Mouse (Mus musculus): ENCODE measurements around the gene Defb28. TPM values are rescaled to one million over a fixed set of nuclear protein-coding genes. Genes with fewer than 3 reads are reported as not detected.

The Defb28 gene
- polyA plus RNA-seq, 1 experiment = not detected

GRCm38 (mm10) chr2:152548124-152548523 lies 30.1 kb downstream of the Defb28 start:
- 94% methylated on average over 5 of the region's 5 CpGs for WGBS

GRCm38 (mm10) chr2:152553774-152554423 lies 35.8 kb downstream of the Defb28 start:
- DNase-seq = peak; percentile 26
- Histone ChIP-seq H3K4me3 (ENCODE audit: control insufficient read depth, insufficient read depth, low read length) (no peak overlapping the region), H3K4me1 (replicated peaks; ENCODE audit: control insufficient read depth, insufficient read depth, low read length) (no peaks in the 10 kb centered on the region), H3K27ac (ENCODE audit: control insufficient read depth, insufficient read depth, low read length) (no peak overlapping the region), H3K27me3 (ENCODE audit: control insufficient read depth, insufficient read depth, low read length) (no peaks in the 10 kb centered on the region), H3K36me3 (ENCODE audit: control insufficient read depth, insufficient read depth, low read length) (no peaks in the 10 kb centered on the region)
- TF ChIP-seq CTCF (IDR thresholded peaks at IDR 0.05; ENCODE audit: borderline replicate concordance, control insufficient read depth, extremely low read depth, insufficient read depth, low read length, poor library complexity) = peak; percentile 72; the same call in 1 of the 2 replicates
- no peak for TF ChIP-seq POLR2A (IDR thresholded peaks at IDR 0.05; ENCODE audit: control insufficient read depth, extremely low read depth, insufficient read depth, low read length, poor library complexity)
- 24% methylated on average over 16 of the region's 16 CpGs for WGBS

More at GRCm38 (mm10) chr2:152548124-152548523, 30.1 kb downstream of the Defb28 start:
- Histone ChIP-seq H3K4me3 (ENCODE audit: control insufficient read depth, insufficient read depth, low read length) (no peak overlapping the region), H3K36me3 (ENCODE audit: control insufficient read depth, insufficient read depth, low read length) (no peaks in the 10 kb centered on the region), H3K27me3 (ENCODE audit: control insufficient read depth, insufficient read depth, low read length) (no peaks in the 10 kb centered on the region), H3K4me1 (replicated peaks; ENCODE audit: control insufficient read depth, insufficient read depth, low read length) (no peaks in the 10 kb centered on the region), H3K27ac (ENCODE audit: control insufficient read depth, insufficient read depth, low read length) (no peak overlapping the region)
- no peak for TF ChIP-seq CTCF (IDR thresholded peaks at IDR 0.05; ENCODE audit: borderline replicate concordance, control insufficient read depth, extremely low read depth, insufficient read depth, low read length, poor library complexity)
- no peak for TF ChIP-seq POLR2A (IDR thresholded peaks at IDR 0.05; ENCODE audit: control insufficient read depth, extremely low read depth, insufficient read depth, low read length, poor library complexity)
- DNase-seq = no peak

- H3K4me1 ChIP-seq (replicated peaks; ENCODE audit: control insufficient read depth, insufficient read depth, low read length) = no peaks in the 10 kb centered on the region
- no peaks in the 10 kb centered on the region for H3K27me3 ChIP-seq (ENCODE audit: control insufficient read depth, insufficient read depth, low read length)
- no peak overlapping the region for H3K4me3 ChIP-seq (ENCODE audit: control insufficient read depth, insufficient read depth, low read length)
- DNase-seq = no peak
- no peaks in the 10 kb centered on the region for H3K36me3 ChIP-seq (ENCODE audit: control insufficient read depth, insufficient read depth, low read length)
- H3K27ac ChIP-seq (ENCODE audit: control insufficient read depth, insufficient read depth, low read length) = no peak overlapping the region
- 20% methylated on average over 7 of the region's 7 CpGs for WGBS
- TF ChIP-seq POLR2A (IDR thresholded peaks at IDR 0.05; ENCODE audit: control insufficient read depth, extremely low read depth, insufficient read depth, low read length, poor library complexity) (no peak), CTCF (IDR thresholded peaks at IDR 0.05; ENCODE audit: borderline replicate concordance, control insufficient read depth, extremely low read depth, insufficient read depth, low read length, poor library complexity) (no peak)
Measured at GRCm38 (mm10) chr2:152556655-152557054, 38.6 kb downstream of the Defb28 start.

DNA sequence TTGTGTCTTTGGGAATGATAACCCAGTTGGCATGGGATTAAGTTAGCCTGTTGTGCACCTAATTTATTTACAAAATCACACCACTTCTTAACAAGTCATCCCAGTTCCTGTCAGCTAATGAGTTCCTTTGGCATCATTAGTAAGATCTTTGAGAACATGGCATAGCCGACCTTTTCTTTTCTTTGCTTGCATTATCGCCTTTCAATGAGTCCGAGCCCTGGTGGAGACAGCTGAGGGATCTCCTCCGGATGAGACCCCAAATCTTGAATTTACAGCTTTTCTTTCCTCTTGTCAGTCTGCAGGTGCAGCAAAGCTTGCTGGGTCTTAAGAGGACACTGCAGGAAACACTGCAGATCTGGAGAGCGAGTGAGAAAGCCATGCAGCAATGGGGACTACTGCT lies 51.0 kb downstream of the Defb28 start, which contains the start of gene Gm17416:
Gene Gm17416 (plus strand): TSS at position 301 of the 400 bp plus-strand sequence.
- Histone ChIP-seq H3K27me3 (ENCODE audit: control insufficient read depth, insufficient read depth, low read length) (no peaks in the 10 kb centered on the region), H3K36me3 (ENCODE audit: control insufficient read depth, insufficient read depth, low read length) (no peaks in the 10 kb centered on the region), H3K4me3 (ENCODE audit: control insufficient read depth, insufficient read depth, low read length) (no peak within 1 kb of the TSS), H3K27ac (ENCODE audit: control insufficient read depth, insufficient read depth, low read length) (no peak within 1 kb of the TSS), H3K4me1 (replicated peaks; ENCODE audit: control insufficient read depth, insufficient read depth, low read length) (no peaks in the 10 kb centered on the region)
- TF ChIP-seq POLR2A (IDR thresholded peaks at IDR 0.05; ENCODE audit: control insufficient read depth, extremely low read depth, insufficient read depth, low read length, poor library complexity) = no peak
- no peak for TF ChIP-seq CTCF (IDR thresholded peaks at IDR 0.05; ENCODE audit: borderline replicate concordance, control insufficient read depth, extremely low read depth, insufficient read depth, low read length, poor library complexity)
- DNase-seq = no peak
- WGBS = 91% methylated on average over 5 of the region's 5 CpGs

GRCm38 (mm10) chr2:152569881-152570280 lies 51.8 kb downstream of the Defb28 start:
- no peaks in the 10 kb centered on the region for H3K27me3 ChIP-seq (ENCODE audit: control insufficient read depth, insufficient read depth, low read length)
- no peak overlapping the region for H3K27ac ChIP-seq (ENCODE audit: control insufficient read depth, insufficient read depth, low read length)
- WGBS = 87% methylated on average over 4 of the region's 4 CpGs
- no peaks in the 10 kb centered on the region for H3K36me3 ChIP-seq (ENCODE audit: control insufficient read depth, insufficient read depth, low read length)
- TF ChIP-seq CTCF (IDR thresholded peaks at IDR 0.05; ENCODE audit: borderline replicate concordance, control insufficient read depth, extremely low read depth, insufficient read depth, low read length, poor library complexity) = no peak
- TF ChIP-seq POLR2A (IDR thresholded peaks at IDR 0.05; ENCODE audit: control insufficient read depth, extremely low read depth, insufficient read depth, low read length, poor library complexity) = no peak
- DNase-seq = no peak
- no peaks in the 10 kb centered on the region for H3K4me1 ChIP-seq (replicated peaks; ENCODE audit: control insufficient read depth, insufficient read depth, low read length)
- no peak overlapping the region for H3K4me3 ChIP-seq (ENCODE audit: control insufficient read depth, insufficient read depth, low read length)

- no peak for DNase-seq
Measured at GRCm38 (mm10) chr2:152570313-152570712, 52.3 kb downstream of the Defb28 start.

More at GRCm38 (mm10) chr2:152570313-152570712, 52.3 kb downstream of the Defb28 start:
- H3K4me1 ChIP-seq (replicated peaks; ENCODE audit: control insufficient read depth, insufficient read depth, low read length) = no peaks in the 10 kb centered on the region
- no peak overlapping the region for H3K27ac ChIP-seq (ENCODE audit: control insufficient read depth, insufficient read depth, low read length)
- WGBS = 46% methylated on average over 6 of the region's 6 CpGs
- H3K27me3 ChIP-seq (ENCODE audit: control insufficient read depth, insufficient read depth, low read length) = no peaks in the 10 kb centered on the region
- TF ChIP-seq CTCF (IDR thresholded peaks at IDR 0.05; ENCODE audit: borderline replicate concordance, control insufficient read depth, extremely low read depth, insufficient read depth, low read length, poor library complexity) (no peak), POLR2A (IDR thresholded peaks at IDR 0.05; ENCODE audit: control insufficient read depth, extremely low read depth, insufficient read depth, low read length, poor library complexity) (no peak)
- H3K4me3 ChIP-seq (ENCODE audit: control insufficient read depth, insufficient read depth, low read length) = no peak overlapping the region
- H3K36me3 ChIP-seq (ENCODE audit: control insufficient read depth, insufficient read depth, low read length) = no peaks in the 10 kb centered on the region

Other genes with a start within 250 kb of the Defb28 start
- gene Tbc1d20, start 224.4 kb upstream of the Defb28 start, polyA plus RNA-seq (2012; rRNA removed) = 69.7 and 78.2 TPM in 2 replicates
- gene Rbck1, start 185.6 kb upstream of the Defb28 start, polyA plus RNA-seq (2012; rRNA removed) = 688 and 743 TPM in 2 replicates
- 2.6 and 3.8 TPM in 2 replicates for gene Trib3, start 174.2 kb upstream of the Defb28 start, polyA plus RNA-seq (2012; rRNA removed)
- gene Nrsn2, start 141.6 kb upstream of the Defb28 start, polyA plus RNA-seq (2012; rRNA removed) = 0.07 TPM in 1 of 2 replicates, not detected in the other
- gene Sox12, start 120.2 kb upstream of the Defb28 start, polyA plus RNA-seq (2012; rRNA removed) = 3.8 and 4.5 TPM in 2 replicates
- gene Zcchc3, start 103.2 kb upstream of the Defb28 start, polyA plus RNA-seq (2012; rRNA removed) = 1.7 and 2.0 TPM in 2 replicates
- gene 6820408C15Rik, start 102.7 kb upstream of the Defb28 start, polyA plus RNA-seq (2012; rRNA removed) = 0.36 and 0.50 TPM in 2 replicates
- gene Defb23, start 53.6 kb upstream of the Defb28 start, polyA plus RNA-seq (2012; rRNA removed) = not detected in 2 replicates
- gene Defb20, start 41.2 kb upstream of the Defb28 start, polyA plus RNA-seq (2012; rRNA removed) = not detected in 2 replicates
- 0.24 TPM in 1 of 2 replicates, not detected in the other for gene Defb22, start 28.1 kb upstream of the Defb28 start, polyA plus RNA-seq (2012; rRNA removed)
- not detected in 2 replicates for gene Defb26, start 6.6 kb upstream of the Defb28 start, polyA plus RNA-seq (2012; rRNA removed)
- not detected in 2 replicates for gene Defb29, start 21.8 kb downstream of the Defb28 start, polyA plus RNA-seq (2012; rRNA removed)
- gene Gm17416, start 51.1 kb downstream of the Defb28 start, polyA plus RNA-seq (2012; rRNA removed) = not detected in 2 replicates
- not detected in 2 replicates for gene Defb21, start 54.5 kb downstream of the Defb28 start, polyA plus RNA-seq (2012; rRNA removed)
- 1.5 and 1.7 TPM in 2 replicates for gene Defb19, start 62.1 kb downstream of the Defb28 start, polyA plus RNA-seq (2012; rRNA removed)
- gene Defb45, start 81.1 kb downstream of the Defb28 start, polyA plus RNA-seq (2012; rRNA removed) = not detected in 2 replicates
- gene Defb36, start 86.1 kb downstream of the Defb28 start, polyA plus RNA-seq (2012; rRNA removed) = not detected in 2 replicates
- gene Defb25, start 104.8 kb downstream of the Defb28 start, polyA plus RNA-seq (2012; rRNA removed) = 1.7 and 2.0 TPM in 2 replicates
- gene Rem1, start 108.7 kb downstream of the Defb28 start, polyA plus RNA-seq (2012; rRNA removed) = 2.9 and 3.3 TPM in 2 replicates
- 270 and 324 TPM in 2 replicates for gene H13, start 151.2 kb downstream of the Defb28 start, polyA plus RNA-seq (2012; rRNA removed)
- 4.2 and 4.4 TPM in 2 replicates for gene Mcts2, start 168.8 kb downstream of the Defb28 start, polyA plus RNA-seq (2012; rRNA removed)
- gene Id1, start 218.0 kb downstream of the Defb28 start, polyA plus RNA-seq (2012; rRNA removed) = 54.6 and 66.4 TPM in 2 replicates
- 1.6 and 1.9 TPM in 2 replicates for gene Cox4i2, start 235.9 kb downstream of the Defb28 start, polyA plus RNA-seq (2012; rRNA removed)